Mouse (Mus musculus): ENCODE measurements around the gene Irx5.

The Irx5 gene

GRCm38 (mm10) chr8:92357398-92357981, at the start of gene Irx5:
Gene Irx5, plus strand, starts transcription at chr8:92357625.
- peak; percentile 38 for DNase-seq (ENCODE audit: low read depth)

DNA sequence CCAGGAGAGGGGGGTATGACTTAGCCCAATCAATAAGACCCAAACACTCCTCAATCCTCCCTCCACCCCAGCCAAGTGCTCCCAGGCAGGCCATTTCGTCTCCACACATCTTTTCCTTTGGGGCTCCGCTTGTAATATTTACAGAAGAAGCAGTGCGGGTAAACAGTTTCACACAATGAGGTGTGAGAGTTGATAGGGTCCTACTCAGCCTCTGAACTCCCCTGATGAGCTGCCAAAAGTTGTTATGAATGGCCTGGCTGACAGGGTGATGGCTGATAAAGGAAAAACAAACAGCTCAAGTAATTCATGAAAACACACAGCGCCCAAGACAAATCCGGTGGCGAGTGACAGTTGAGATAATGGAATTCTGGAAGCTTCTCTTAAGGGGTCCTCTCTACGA, 45.2 kb upstream of the Irx5 start:
- no peak for DNase-seq (ENCODE audit: low read depth)

DNA sequence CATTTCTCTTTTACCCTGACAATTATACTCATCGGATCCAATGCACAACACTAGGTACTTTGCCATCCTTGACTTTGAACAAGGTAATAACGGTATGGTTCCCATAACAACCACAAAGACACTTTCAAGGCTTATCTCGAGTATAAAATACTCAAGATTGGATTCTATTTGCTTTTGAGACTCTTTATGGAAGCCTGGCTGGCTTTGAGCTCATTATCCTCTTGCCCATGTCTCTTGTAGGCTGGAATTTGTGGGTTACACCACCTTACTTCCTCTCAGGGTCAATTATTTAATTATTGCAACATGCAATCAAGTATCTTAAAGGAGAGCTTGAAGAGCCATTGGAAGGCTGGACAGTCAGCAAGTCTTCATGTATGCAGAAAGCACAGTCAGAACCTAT, 43.7 kb upstream of the Irx5 start:
- no peak for DNase-seq (ENCODE audit: low read depth)

- DNase-seq (ENCODE audit: low read depth) = no peak
Observed at GRCm38 (mm10) chr8:92323751-92324150, 33.7 kb upstream of the Irx5 start.

DNA sequence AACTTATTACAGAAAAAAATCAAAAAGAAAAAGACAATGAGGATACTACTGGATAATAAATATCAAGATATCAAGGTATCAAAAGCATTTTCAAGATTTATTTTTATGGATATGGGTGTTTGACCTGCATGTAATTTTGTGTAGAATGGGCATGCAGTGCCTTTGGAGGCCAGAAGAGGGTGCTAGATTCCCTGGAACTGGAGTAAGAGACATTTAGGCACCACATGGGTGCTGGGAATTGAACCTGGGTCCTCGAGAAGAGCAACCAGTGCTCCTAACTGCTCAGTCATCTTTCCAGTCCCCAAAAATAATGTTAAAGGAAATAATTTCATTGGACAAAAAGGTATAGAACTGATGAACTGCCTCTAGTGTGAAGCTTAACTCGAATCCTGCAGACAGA, 30.2 kb upstream of the Irx5 start:
- DNase-seq (ENCODE audit: low read depth) = peak; percentile 12

DNA sequence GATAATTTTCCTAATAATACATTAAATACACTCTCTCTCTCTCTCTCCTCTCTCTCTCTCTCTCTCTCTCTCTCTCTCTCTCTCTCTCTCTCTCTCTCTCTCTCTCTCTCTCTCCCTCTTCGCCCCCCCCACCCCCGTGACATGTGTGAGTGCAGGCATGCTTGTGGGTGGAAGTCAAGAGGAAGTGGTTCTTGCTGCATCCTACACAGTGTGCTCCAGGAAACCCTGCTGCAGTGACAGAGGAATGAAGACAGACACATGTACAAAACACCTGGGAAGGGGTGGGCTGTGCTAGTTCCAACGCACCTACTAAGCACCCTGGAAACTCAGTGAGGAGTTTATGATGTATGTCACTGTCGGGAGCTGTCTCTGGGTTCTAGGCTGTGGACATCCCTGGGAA, 28.2 kb upstream of the Irx5 start:
- DNase-seq (ENCODE audit: low read depth) = peak; percentile 24

- no peak for DNase-seq (ENCODE audit: low read depth)
Observed at GRCm38 (mm10) chr8:92331811-92332210, 25.6 kb upstream of the Irx5 start.

- DNase-seq (ENCODE audit: low read depth) = no peak
Observed at GRCm38 (mm10) chr8:92333406-92333805, 24.0 kb upstream of the Irx5 start.

DNA sequence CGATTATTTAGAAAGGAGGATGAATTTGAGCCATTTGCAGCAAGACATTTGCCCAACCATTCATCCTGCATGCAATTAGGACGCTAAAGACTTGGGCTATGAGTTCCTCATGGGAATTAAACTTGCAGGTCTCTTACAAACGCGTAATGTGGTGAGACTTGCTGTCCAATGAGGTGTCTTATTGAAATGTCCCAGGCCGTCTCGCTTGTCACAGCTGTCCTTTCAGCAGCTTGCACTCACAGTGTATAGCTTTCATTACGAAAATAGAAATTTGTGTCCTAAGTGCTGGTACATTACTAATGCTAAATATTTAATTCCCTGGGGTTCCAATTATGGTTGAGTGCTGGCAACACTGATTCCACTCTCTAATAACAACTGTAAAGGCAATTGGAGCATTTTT, 22.3 kb upstream of the Irx5 start:
- no peak for DNase-seq (ENCODE audit: low read depth)

DNA sequence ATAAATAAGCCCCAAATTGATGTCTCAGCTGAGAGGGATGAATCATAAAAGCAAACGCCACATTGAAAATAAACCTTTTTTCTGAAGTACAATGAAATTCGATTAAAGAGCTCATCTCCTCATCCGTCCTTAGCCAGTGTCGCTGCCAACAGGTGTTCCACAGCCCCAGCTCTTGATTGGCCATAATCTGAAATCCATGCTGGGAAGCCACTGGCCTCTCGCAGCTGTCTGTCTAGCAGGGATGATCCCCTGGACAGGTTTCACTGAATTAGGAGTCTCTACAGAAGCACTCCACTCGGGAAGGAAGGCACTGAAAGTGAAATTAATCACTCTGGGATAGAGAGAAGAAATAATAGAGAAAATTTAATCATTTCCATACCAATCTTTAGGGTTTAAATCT, 21.4 kb upstream of the Irx5 start:
- DNase-seq (ENCODE audit: low read depth) = no peak

DNA sequence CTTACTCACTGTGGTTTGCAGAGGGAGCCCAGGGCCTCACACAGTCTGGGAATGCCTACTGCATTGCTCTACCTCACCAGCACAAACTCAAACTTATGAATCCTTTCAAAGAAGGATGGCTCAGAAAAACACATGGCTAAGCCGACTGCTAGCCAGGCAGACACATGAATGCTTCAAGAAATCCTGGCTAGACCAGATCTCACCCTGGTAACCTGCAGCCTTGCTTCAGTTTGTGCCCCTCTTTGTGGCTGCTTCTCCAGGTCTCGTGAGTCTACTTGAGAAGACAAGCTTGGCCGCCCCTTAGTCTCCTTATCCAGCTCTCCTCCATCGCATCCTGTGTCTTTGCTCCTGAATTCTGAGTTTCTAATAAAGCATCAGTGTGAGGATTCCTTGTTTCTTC, 13.9 kb upstream of the Irx5 start:
- DNase-seq (ENCODE audit: low read depth) = no peak

DNA sequence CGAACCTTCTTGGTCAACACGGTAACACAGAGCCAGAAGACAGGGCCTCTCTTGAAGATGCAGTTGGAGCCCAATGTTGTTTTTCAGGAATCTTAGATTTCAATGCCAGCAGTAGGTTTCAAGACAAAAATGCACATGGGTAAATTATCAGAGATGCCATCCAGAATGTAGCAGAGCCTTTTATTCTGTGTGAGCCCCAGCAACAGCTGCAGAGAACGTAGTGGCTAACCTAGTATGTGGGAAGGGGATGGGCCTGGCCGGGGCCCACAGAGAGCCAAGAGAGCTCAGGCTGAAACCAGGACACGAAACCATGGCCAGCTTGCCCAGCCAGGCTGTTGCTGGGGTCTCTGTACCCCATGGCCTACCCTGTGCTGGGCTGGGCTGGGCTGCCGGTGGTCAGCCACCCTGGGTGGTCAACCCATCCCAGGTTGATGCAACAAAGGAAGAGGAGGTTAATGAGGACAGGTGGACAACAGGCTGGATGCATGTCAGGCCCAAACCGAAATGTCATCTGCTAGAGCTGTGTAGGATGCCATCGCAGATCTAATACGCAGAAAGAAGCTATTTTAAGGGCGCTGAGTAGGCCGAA, 7.4 kb upstream of the Irx5 start:
- no peak for DNase-seq (ENCODE audit: low read depth)

DNA sequence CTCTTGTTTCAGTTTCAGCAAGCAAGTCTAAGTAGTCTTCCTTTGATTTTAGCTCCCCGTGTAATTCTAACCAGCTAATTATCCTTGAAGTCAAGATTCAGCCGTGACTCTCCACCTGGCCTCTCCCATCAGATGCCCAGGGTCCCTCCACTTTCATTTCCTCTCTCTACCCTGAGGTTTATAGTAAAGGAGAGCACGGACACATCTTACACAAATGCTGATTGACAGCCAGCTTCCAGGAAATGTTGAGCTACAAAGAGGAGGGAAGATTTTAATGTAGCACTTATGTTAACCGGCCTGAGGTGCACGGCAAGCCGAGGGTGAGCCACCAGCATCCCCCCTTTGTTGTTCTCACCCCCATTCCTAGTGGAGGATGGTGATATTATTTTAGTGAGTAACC, 4.0 kb upstream of the Irx5 start:
- DNase-seq (ENCODE audit: low read depth) = no peak

- DNase-seq (ENCODE audit: low read depth) = peak; percentile 18
Observed at GRCm38 (mm10) chr8:92354536-92355482, 2.6 kb upstream of the Irx5 start.

DNA sequence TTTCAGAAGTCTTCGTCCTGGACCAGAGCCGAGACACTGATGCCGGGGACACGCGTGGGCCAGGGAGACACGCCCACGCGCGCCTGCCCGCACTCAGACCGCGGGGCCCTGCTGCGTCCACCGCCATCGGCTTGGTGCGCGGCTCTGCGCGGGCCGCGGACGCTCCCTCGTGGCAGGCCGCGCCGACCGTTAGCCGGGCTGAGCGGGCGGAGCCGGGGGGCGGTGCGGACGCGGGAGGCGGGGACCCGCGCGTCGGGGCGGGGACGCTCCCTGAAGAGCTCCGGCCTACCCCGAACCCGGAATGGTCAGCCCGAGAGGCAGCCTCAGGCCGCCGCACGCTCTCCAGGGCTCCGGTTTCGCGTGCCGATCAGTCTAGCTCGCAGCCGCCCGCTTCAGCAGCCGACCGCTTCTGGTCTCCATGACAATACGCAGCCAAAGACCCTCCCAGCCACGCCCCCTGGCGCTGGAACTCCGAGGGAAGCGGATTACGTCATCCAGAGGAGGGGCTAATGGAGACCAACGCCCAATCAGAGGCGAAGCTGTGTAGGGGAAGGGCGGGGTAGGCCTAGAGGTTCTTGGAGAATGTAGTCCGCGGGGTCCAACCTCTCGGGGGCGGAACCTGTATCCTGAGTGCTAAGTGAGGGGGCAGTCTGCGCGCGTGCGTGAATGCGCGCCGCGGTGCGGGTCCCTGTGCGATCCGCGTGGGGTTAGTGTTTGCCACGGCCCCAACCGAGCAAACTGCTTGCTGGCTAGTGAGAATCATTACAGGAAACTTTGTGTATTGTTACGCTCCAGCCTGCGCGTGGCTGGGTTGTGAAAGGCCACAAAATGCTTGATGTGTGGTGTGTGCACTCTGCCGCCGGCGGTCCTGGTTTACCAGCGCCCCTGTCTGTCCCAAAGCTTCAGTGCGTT, 1.5 kb upstream of the Irx5 start:
- DNase-seq (ENCODE audit: low read depth) = peak; percentile 96

DNA sequence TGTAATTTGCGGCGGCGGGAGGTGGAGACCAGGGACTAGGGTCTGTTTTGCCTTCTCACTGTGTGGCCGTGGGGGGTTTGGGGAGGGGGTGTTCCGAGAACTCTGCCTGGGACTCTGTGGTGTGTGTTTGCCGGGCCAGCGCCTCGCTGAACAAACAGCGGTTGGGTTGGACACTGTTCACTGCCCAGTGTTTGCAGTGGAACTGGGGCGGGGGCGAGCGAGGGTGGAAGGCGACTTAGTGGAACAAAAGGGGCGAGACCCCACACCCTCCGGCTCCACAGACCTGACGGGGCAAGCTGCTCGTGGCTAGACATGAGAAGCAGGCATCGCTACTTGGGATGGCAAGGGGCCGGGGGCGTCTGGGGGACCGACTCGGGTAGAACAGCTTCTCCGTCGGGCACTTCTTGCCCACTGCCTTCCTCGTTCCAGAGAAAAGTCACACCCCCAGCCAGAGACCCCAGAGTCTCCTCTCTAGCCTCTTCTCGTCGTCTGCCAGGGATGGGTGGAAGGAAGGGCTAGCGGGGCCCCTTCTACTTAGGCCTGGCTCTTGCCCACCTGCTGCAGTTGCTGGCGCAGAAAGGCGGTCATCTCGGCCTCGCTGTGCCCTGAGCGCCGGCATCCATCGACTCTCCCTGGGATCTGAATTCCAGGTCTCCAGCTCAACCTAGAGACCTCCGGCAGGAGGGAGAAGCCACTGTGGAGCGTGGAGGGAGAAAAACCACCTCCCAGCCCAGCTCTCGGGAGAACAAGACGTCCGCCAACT, 631 bp upstream of the Irx5 start:
- no peak for DNase-seq (ENCODE audit: low read depth)

DNA sequence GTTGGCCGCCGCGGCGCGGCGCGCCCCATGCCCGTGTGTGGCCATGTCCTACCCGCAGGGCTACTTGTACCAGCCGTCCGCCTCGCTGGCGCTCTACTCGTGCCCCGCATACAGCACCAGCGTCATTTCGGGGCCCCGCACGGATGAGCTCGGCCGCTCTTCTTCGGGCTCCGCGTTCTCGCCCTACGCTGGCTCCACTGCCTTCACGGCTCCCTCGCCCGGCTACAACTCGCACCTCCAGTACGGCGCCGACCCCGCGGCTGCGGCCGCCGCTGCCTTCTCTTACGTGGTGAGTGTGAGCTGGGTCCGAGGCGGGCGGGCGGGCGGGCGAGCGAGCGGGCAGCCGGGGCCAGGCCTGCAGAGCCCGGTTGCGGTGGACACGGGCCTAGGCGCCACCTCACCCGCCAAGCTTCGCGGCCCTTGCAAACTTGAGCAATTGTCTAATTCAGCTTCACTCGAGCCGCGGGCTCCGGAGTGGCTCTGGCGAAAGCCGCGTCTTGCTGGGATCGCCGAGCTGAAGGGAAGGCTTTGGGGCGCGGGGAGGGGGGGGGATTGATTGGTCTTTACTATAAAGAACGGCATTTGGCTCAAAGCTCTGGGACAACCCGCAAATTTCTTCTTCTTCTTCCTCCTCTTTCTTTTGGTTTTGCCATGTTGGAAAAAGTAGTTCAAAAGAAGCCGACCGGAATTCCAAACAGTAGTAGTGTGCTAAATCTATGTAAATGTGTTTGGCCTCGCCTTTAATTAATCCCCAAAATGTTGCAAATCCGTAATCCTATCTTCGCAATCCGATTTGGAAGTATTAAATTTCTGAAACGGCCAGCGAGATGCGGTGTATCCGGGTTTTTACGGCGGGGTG, 945 bp downstream of the Irx5 start:
- peak; percentile 25 for DNase-seq (ENCODE audit: low read depth)

- peak; percentile 25 for DNase-seq (ENCODE audit: low read depth)
Observed at GRCm38 (mm10) chr8:92359000-92359832, 1.8 kb downstream of the Irx5 start.

DNA sequence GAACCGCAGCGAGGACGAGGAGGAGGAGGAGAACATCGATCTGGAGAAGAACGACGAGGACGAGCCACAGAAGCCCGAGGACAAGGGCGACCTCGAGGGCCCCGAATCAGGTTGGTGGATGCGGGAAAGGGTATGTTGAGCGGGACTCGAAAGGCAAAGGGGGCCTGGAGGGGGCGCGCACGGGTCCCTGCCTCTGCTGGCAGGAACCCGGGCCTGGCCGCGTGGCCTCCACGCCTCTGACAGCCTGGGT, 2.3 kb downstream of the Irx5 start:
- DNase-seq (ENCODE audit: low read depth) = no peak

Data from induced T-regulatory cell, adult 2 months (primary cell).